Mouse (Mus musculus) inflammation-experienced regulatory T-cells, adult 6 months (primary cell): ENCODE measurements around the gene Eps8l2. TPM values are rescaled to one million over a fixed set of nuclear protein-coding genes. Genes with fewer than 3 reads are reported as not detected.

ENCODE experiments used
- ATAC-seq: one replicate; pipeline ENCODE4 v1.8.0; 2017
- polyA plus RNA-seq, 3 experiments: library from polyadenylated mRNA; unstranded; fragments of 100-300 nt; shearing (Covaris generic); gene quantifications; one replicate each; pipeline ENCODE4 v1.2.1; 2017

The Eps8l2 gene
- polyA plus RNA-seq, 3 experiments from 2014 or later: not detected

DNA sequence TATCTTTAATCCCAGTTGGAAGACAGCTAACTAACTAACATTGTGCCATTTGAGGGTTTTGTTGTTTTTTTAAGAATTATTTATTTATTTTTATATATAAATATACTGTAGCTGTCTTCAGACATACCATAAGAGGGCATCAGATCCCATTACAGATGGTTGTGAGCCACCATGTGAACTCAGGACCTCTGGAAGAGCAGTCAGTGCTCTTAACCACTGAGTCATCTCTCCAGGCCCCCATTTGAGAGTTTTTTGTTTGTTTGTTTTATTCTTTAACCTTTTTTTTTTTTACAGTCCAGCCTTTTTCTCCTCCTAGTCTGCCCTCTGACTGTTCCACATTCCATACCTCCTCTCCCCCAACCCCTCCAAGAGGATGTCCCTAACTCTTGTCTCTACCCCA is 8.0 kb upstream of the Eps8l2 start:
- no peak for ATAC-seq

DNA sequence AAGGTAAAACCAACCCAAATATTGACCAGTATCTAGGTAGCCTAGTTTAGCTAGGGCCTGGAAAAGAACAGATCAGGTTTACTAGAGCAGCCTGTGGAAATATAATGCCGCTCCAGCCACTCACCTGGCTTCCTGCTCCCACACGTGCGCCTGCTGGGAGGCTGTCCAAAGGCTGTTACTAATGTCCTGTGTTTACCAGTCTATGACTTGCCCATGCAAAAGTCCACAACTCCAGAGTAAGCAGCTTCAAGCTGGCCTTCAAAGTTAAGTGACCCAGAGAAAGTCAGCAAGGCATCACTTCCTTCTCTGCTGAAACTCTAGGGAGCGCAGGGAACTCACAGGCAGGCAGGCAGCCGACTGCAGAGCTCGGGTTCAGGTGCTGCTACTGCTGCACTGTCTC is 6.7 kb upstream of the Eps8l2 start:
- no peak for ATAC-seq

DNA sequence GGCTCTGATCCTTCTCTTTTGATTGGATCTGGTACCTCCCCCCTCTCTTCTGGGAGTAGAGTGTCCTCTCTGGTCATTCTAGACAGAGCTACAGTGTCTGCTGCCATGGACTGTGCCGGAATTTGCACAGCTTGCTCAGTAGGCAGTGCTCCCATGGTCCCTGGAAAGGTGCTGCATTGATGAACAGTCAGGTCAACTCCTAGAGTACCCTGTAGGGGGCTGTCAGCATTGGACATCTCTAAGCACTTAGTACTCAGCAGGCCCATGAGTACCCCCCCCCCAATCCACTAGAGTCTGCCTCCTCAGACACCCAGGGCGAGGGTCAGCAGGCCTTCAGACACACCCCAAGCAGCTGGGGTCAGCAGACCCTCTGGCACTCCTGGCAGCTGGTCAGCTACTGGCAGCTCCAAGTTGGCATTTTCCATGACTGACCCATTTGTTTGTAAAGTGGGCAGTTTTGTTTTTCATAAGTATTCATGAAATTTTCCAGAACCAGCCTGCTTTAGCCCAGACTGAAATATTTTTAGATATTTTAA is 3.6 kb upstream of the Eps8l2 start:
- no peak for ATAC-seq

GRCm38 (mm10) chr7:141335682-141336081 is 3.0 kb upstream of the Eps8l2 start:
- no peak for ATAC-seq

- ATAC-seq: no peak
These were observed 2.4 kb upstream of the Eps8l2 start for GRCm38 (mm10) chr7:141336296-141336695.

- no peak for ATAC-seq
These were observed 814 bp upstream of the Eps8l2 start for GRCm38 (mm10) chr7:141337716-141338416.

- no peak for ATAC-seq
These were observed 688 bp downstream of the Eps8l2 start for GRCm38 (mm10) chr7:141339215-141339920.

GRCm38 (mm10) chr7:141340023-141340422 is 1.3 kb downstream of the Eps8l2 start:
- ATAC-seq: no peak

DNA sequence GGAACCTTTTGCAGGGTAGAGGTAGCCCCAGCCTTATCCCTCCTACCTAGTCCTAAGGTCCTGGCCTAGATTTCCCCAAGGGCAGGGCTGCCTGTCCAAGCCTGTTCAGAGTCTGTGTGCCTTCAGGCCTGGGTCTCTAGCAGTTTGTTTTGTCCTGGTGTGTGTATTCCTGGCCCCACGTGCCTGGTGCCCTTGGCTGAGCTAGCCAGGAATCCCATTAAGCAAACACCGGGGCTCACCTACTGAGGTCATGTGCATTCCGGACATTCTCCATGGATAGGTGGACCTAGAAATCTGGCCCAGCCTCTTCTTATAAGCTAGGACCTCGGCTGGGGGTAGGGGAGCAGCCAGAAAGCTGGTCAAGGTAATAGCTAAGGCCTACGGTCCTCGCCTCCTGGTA is 1.8 kb downstream of the Eps8l2 start:
- ATAC-seq: no peak

- ATAC-seq: no peak
These were observed 3.1 kb downstream of the Eps8l2 start for GRCm38 (mm10) chr7:141341689-141342226.

GRCm38 (mm10) chr7:141343230-141343629 is 4.5 kb downstream of the Eps8l2 start:
- ATAC-seq: no peak

- ATAC-seq: no peak
These were observed 5.0 kb downstream of the Eps8l2 start for GRCm38 (mm10) chr7:141343696-141344095.

DNA sequence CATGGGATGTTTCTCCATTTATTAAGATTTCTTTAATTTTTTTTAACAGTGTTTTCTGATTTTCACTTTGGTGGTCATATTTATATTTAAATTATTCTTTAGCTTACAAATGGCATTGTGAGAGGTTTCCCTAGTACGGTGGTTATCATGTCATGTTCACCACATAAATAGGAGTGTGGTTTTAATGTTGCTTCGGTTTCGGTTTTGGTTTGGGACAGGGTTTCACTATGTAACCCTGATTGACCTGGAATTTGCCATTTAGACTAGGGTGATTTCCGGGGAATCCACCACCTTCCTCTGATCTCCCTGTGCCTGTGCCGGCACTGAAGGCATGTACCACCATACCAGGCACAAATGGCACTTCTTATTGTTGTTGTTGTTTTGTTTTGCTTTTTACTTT is 6.1 kb downstream of the Eps8l2 start:
- ATAC-seq: peak; percentile 92

DNA sequence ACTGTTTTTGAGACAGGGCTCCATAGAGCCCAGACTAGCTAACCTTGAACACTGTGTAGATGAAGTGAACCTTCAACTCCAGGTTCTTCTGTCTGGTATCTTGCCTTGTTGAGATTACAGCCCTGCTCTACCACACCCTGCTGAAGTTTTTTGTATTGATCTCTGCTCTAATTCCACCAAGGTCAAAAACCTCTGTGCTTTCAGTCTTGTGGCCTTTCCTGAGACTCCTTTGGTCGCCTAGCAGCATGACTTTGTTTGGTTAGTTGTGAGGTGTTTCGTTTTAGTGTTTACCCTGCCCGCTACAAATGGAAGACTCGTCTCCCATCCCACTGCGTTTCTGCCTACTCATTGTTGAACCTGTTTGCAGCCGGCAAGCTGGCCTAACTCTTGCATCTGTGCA is 12.4 kb downstream of the Eps8l2 start:
- ATAC-seq: no peak

- no peak for ATAC-seq
These were observed 16.4 kb downstream of the Eps8l2 start for GRCm38 (mm10) chr7:141355051-141355450.

DNA sequence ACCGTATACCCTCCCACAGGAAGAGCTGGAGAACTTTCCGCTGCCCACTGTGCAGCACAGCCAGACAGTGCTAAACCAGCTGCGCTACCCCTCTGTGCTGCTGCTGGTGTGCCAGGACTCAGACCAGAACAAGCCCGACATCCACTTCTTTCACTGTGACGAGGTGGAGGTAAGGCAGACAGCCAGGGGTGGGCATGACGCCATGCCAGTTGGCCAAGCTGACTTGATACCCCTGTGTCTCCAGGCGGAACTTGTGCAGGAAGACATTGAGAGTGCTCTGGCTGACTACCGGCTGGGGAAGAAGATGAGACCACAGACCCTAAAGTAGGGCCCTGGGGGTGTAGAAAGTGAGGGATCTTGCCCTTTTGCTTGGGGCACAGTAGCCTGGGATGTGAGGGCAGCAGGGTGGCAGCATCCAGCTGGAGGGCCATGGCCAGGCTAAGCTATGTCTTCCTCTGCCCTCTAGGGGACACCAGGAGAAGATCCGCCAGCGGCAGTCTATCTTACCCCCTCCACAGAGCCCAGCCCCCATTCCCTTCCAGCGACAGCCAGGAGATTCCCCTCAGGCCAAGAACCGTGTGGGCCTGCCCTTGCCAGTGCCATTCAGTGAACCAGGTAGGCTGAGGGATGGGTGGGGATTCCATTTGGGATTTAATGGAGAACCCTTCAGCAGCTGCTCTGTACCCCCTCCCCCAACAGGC is 17.1 kb downstream of the Eps8l2 start:
- no peak for ATAC-seq

GRCm38 (mm10) chr7:141356971-141357370 is 18.3 kb downstream of the Eps8l2 start:
- ATAC-seq: no peak

DNA sequence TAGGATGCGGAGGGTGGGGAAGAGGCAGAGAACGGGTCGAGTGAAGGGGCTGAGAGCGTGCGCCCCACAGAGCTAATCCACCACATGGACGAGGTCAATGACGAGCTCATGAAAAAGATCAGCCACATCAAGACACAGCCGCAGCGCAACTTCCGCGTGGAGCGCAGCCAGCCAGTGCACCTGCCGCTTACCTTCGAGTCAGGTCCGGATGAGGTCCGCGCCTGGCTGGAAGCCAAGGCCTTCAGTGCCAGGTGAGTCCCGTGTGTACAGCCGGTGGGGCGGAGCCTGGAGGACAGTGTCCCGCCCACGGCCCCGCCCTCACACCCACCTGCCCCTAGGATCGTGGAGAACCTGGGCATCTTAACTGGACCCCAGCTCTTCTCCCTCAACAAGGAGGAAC is 22.8 kb downstream of the Eps8l2 start:
- peak; percentile 28 for ATAC-seq

DNA sequence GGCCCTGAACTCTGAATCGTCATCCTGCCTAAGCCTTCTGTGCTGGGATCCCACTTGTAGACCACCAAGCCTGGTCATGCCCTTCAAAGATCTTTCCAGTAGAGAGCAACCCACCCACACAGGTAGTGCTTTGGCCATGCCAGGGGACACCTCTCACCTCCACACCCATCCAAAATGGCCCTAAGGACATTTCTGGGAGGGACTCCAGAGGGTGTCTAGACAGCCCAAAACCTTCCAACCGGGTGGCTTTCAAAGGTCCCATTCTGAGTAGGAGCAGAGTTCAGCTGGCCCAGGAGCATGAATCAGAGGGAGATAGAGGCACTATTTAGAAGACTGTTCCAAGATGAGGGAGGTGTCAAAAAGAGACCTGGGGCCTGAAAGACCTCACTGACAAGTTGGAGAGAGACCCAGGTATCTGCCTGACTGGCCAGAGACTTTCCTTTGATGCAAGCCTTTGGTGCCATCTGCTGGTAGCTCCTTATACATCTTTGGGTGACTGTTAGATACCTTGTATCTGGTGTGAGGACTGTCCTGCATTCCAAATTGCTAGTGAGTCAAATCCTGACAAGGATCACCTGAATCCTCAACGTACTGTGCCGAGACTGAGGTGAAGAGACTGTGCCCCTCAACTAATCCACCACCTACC is 24.5 kb downstream of the Eps8l2 start:
- ATAC-seq: peak; percentile 64

DNA sequence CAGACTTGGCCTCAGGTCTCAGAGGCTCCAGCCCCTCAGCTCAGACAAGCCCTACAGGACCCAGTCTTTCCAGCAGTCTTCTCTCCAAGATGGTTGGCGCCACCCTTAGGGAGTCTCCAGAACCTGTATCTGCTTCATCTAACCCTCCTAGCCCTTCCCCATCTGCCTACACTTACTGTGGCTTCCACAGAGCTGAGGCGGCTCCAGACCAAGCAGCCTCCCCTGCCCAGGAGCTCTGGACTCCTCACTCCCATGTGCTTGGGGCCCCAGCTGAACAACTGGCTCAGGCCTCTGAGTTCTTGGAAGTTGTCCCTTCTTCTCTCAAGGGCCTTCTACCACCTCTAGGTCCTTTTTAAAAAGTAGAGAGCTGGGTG is 25.1 kb downstream of the Eps8l2 start:
- ATAC-seq: no peak

- ATAC-seq: no peak
These were observed 25.8 kb downstream of the Eps8l2 start for GRCm38 (mm10) chr7:141364349-141365048.

- ATAC-seq: no peak
These were observed 26.4 kb downstream of the Eps8l2 start for GRCm38 (mm10) chr7:141365049-141365445.
